Mouse (Mus musculus): ENCODE measurements around the gene Idua.

DNA sequence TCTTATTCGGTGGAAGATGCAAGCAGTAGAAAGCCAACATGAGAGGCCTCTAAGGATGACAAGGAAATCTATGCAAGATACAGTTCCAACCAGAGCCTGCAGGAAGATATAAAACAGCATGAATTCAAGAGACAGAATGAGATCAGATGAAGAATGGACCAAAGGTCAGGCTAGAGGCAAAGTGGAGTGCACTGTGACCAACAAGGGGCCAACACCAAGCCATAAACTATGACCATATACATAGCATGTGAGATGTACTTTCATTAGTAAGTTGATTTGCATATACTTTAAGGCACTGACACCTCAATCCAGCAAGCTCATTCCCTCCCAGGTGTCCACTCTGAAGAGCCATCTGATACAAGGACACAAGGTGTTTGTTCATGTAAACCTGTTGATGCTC lies 49.7 kb upstream of the Idua start:
- TF ChIP-seq GATA1 (IDR thresholded peaks at IDR 0.05; ENCODE audit: low read depth, low read length) = no peak
- TF ChIP-seq CTCF (IDR thresholded peaks at IDR 0.05 in 2 of 3, conservative IDR thresholded peaks at IDR 0.05 in 1 of 3; ENCODE audit: control insufficient read depth in 1 of 3, insufficient read depth in 1 of 3, low read depth in 2 of 3, low read length in 3 of 3, poor library complexity in 1 of 3, severe bottlenecking in 1 of 3) = no peak
- TF ChIP-seq UBTF (IDR thresholded peaks at IDR 0.05; ENCODE audit: borderline replicate concordance, insufficient read depth, low read depth, low read length) = no peak
- TF ChIP-seq USF2 (IDR thresholded peaks at IDR 0.05; ENCODE audit: borderline replicate concordance in 1 of 2, insufficient read depth in 1 of 2, low read depth in 1 of 2, low read length in 2 of 2) = no peak
- TF ChIP-seq KAT2A (conservative IDR thresholded peaks at IDR 0.05; ENCODE audit: low read depth, low read length) = no peak
- no peak for TF ChIP-seq POLR2A (IDR thresholded peaks at IDR 0.05; ENCODE audit: control insufficient read depth in 1 of 2, insufficient read depth in 1 of 2, low read depth in 1 of 2, low read length in 2 of 2, poor library complexity in 1 of 2)
- no peak for TF ChIP-seq CHD2 (IDR thresholded peaks at IDR 0.05; ENCODE audit: low read length)
- TF ChIP-seq MXI1 (IDR thresholded peaks at IDR 0.05; ENCODE audit: low read depth, low read length) = no peak
- no peak for TF ChIP-seq MAX (IDR thresholded peaks at IDR 0.05; ENCODE audit: low read length)
- TF ChIP-seq MAZ (IDR thresholded peaks at IDR 0.05; ENCODE audit: low read depth, low read length) = no peak

Measured in MEL (cell line).